Mouse (Mus musculus): ENCODE data around the gene Tunar.

DNA sequence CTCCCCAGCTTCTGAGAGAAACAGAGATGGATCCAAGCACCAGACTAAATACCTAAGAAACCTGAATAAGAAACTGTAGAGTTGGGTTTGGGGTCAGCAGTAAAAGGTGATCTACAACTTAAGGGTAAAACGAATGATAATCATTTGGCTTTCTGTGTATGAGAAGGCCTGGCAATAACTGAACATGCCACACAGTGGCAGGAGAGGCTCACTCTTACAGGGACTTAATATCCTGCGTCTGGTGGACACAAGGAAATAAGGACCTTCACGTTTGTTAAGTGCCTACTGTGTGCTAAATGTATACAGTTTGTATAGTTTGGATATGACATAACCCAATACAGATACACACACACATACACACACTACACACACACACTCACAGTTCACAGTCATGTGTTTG is 98.2 kb downstream of the Tunar start:
- no peak for TF ChIP-seq CTCF (IDR thresholded peaks at IDR 0.05; ENCODE audit: low read depth, low read length)
- TF ChIP-seq POLR2A (IDR thresholded peaks at IDR 0.05; ENCODE audit: extremely low read depth, insufficient read depth, low read length), result no peak
